ENCODE assay signal across 35 mouse cellular contexts in genomic region chr15:97620261-97620660, GRCm38 (mm10).
A peak's percentile ranks its signal among the peaks of the same experiment; 100 is the strongest.
DNase-seq lines count a peak whose midpoint lies in the region; ATAC-seq and TF ChIP-seq lines count a peak whose summit lies in the region.
"Had no signal": no experiment of that assay in that cellular context is flagged by ENCODE, and none has a peak within 500 bp of the region (broad histone marks: within the 10 kb centered on the region; RNA-seq: fewer than 3 reads in every experiment).

No protein-coding gene starts in this region.

- TF ChIP-seq CTCF in forebrain, postnatal 0 days (IDR thresholded peaks at IDR 0.05; ENCODE audit: low read depth): no peak
- TF ChIP-seq CTCF in CH12.LX (conservative IDR thresholded peaks at IDR 0.05 in 1 of 2, IDR thresholded peaks at IDR 0.05 in 1 of 2; ENCODE audit: low read depth in 2 of 2, low read length in 2 of 2): no peak

- DNase-seq in forebrain, embryonic 11.5 days (ENCODE audit: low spot score): peak; percentile 45
- no peak for DNase-seq in forebrain, postnatal 0 days
- DNase-seq in CH12.LX (ENCODE audit: extremely low read depth): peak; percentile 7
- DNase-seq in NIH3T3 (ENCODE audit: low read depth): peak; percentile 34
- no peak for DNase-seq in ovary, postnatal 36 days (ENCODE audit: low spot score)
- no peak for DNase-seq in limb, embryonic 10.5 days (ENCODE audit: low spot score)
- DNase-seq: adrenal gland, adult 2 months; adrenal gland, postnatal 36 days; cerebellum, adult 9-10 months; cerebellum, postnatal 36 days; gastrocnemius, postnatal 36 days; heart, adult 18-20 months; heart, postnatal 36 days; kidney, adult 8-10 months; kidney, postnatal 10 days; layer of hippocampus, adult 9-11 months; liver; lung, postnatal 36 days; retina, postnatal 1 day; right cerebral cortex, postnatal 25 days; thymus, adult 2 months; thymus, postnatal 36 days had no signal

- H3K4me2 ChIP-seq in forebrain, embryonic 11.5 days (ENCODE audit: low read depth, low read length, severe bottlenecking): no peak overlapping the region
- no peak overlapping the region for H3K4me2 ChIP-seq in forebrain, postnatal 0 days (ENCODE audit: low read depth)
- 0 out of 2 replicates have a peak overlapping the region, but pooled peaks have one; percentile 8 for H3K4me2 ChIP-seq in CH12.LX (ENCODE audit: insufficient read depth, low read depth, poor library complexity, severe bottlenecking)
- H3K4me2 ChIP-seq: embryonic facial prominence, embryonic 15.5 days; forebrain, embryonic 13.5 days; heart, embryonic 11.5 days; hindbrain, embryonic 12.5 days; intestine, embryonic 15.5 days; lung, embryonic 15.5 days; midbrain, embryonic 13.5 days; neural tube, embryonic 13.5 days; stomach, embryonic 15.5 days had no signal

- no peaks in the 10 kb centered on the region for H3K4me1 ChIP-seq in forebrain, embryonic 11.5 days (replicated peaks; ENCODE audit: control insufficient read depth, insufficient read depth, low read length)
- H3K4me1 ChIP-seq in forebrain, postnatal 0 days (ENCODE audit: insufficient read depth): no peaks in the 10 kb centered on the region
- peaks cover 0 to 3% of the 10 kb centered on the region in 2 experiments; a peak in 1 of 4 replicates for H3K4me1 ChIP-seq in CH12.LX (ENCODE audit: control insufficient read depth in 1 of 2, insufficient read depth in 2 of 2)
- no peaks in the 10 kb centered on the region for H3K4me1 ChIP-seq in limb, embryonic 10.5 days
- H3K4me1 ChIP-seq: embryonic facial prominence, embryonic 15.5 days; forebrain, embryonic 13.5 days; hindbrain, embryonic 12.5 days; intestine, embryonic 15.5 days; lung, embryonic 15.5 days; stomach, embryonic 15.5 days had no signal

- 70% methylated on average over 6 of the region's 6 CpGs for WGBS in forebrain, embryonic 11.5 days
- 68% methylated on average over 6 of the region's 6 CpGs for WGBS in forebrain, postnatal 0 days
- 68% methylated on average over 6 of the region's 6 CpGs for WGBS in limb, embryonic 10.5 days

- no peak overlapping the region for H3K9ac ChIP-seq in forebrain, embryonic 11.5 days (ENCODE audit: low read length)
- no peak overlapping the region for H3K9ac ChIP-seq in forebrain, postnatal 0 days
- no peak overlapping the region for H3K9ac ChIP-seq in CH12.LX (ENCODE audit: insufficient read depth, low read depth)
- H3K9ac ChIP-seq: embryonic facial prominence, embryonic 15.5 days; forebrain, embryonic 13.5 days; hindbrain, embryonic 12.5 days; intestine, embryonic 15.5 days; liver, embryonic 14.5 days; lung, embryonic 15.5 days; midbrain, embryonic 13.5 days; neural tube, embryonic 13.5 days; stomach, embryonic 15.5 days had no signal

- no peaks in the 10 kb centered on the region for H3K9me3 ChIP-seq in forebrain, embryonic 11.5 days (ENCODE audit: control insufficient read depth, low read length)
- no peaks in the 10 kb centered on the region for H3K9me3 ChIP-seq in forebrain, postnatal 0 days (ENCODE audit: low read length)
- H3K9me3 ChIP-seq in CH12.LX (replicated peaks; ENCODE audit: low read length): peaks cover under 1% of the 10 kb centered on the region
- no peaks in the 10 kb centered on the region for H3K9me3 ChIP-seq in limb, embryonic 10.5 days (replicated peaks)
- H3K9me3 ChIP-seq: embryonic facial prominence, embryonic 15.5 days; forebrain, embryonic 13.5 days; hindbrain, embryonic 12.5 days; intestine, embryonic 15.5 days; lung, embryonic 15.5 days; midbrain, embryonic 13.5 days; neural tube, embryonic 13.5 days; stomach, embryonic 15.5 days had no signal

- no peak for ATAC-seq in forebrain, embryonic 11.5 days (replicated peaks; ENCODE audit: low FRiP score)
- no peak for ATAC-seq in forebrain, postnatal 0 days
- peak; percentile 37; the same call in 1 of the 2 replicates for ATAC-seq in megakaryocyte progenitor cell, adult 5-6 weeks (replicated peaks; ENCODE audit: poor library complexity)
- ATAC-seq: activated CD4-positive, CD25-positive, alpha-beta regulatory T cell, adult 4 months; forebrain, embryonic 13.5 days; hindbrain, postnatal 0 days; intestine, embryonic 15.5 days; midbrain, embryonic 13.5 days had no signal

- no peaks in the 10 kb centered on the region for H3K36me3 ChIP-seq in forebrain, embryonic 11.5 days (ENCODE audit: control insufficient read depth, insufficient read depth, low read length)
- no peaks in the 10 kb centered on the region for H3K36me3 ChIP-seq in forebrain, postnatal 0 days (ENCODE audit: insufficient read depth)
- no peaks in the 10 kb centered on the region for H3K36me3 ChIP-seq in CH12.LX (replicated peaks in 1 of 2; ENCODE audit: control insufficient read depth in 1 of 2, insufficient read depth in 1 of 2, low read length in 1 of 2)
- H3K36me3 ChIP-seq in limb, embryonic 10.5 days: no peaks in the 10 kb centered on the region
- H3K36me3 ChIP-seq: embryonic facial prominence, embryonic 15.5 days; hindbrain, embryonic 12.5 days; intestine, embryonic 15.5 days; lung, embryonic 15.5 days; midbrain, embryonic 13.5 days; neural tube, embryonic 13.5 days; stomach, embryonic 15.5 days had no signal

- no peak overlapping the region for H3K4me3 ChIP-seq in forebrain, embryonic 11.5 days (ENCODE audit: low read depth, low read length)
- no peak overlapping the region for H3K4me3 ChIP-seq in forebrain, postnatal 0 days (ENCODE audit: low read depth, low read length)
- H3K4me3 ChIP-seq in CH12.LX (replicated peaks in 1 of 3; ENCODE audit: low read depth in 2 of 3, low read length in 2 of 3, poor library complexity in 1 of 3): no peak overlapping the region
- no peak overlapping the region for H3K4me3 ChIP-seq in limb, embryonic 10.5 days
- H3K4me3 ChIP-seq: embryonic facial prominence, embryonic 15.5 days; forebrain, embryonic 13.5 days; hindbrain, embryonic 12.5 days; intestine, embryonic 15.5 days; lung, embryonic 15.5 days; midbrain, embryonic 13.5 days; neural tube, embryonic 13.5 days; stomach, embryonic 15.5 days had no signal

- H3K79me2 ChIP-seq in CH12.LX (replicated peaks; ENCODE audit: control insufficient read depth, extremely low read depth, insufficient read depth, poor library complexity, severe bottlenecking): no peaks in the 10 kb centered on the region

- no peak for TF ChIP-seq RAD21 in CH12.LX (IDR thresholded peaks at IDR 0.05; ENCODE audit: low read depth, low read length)

- no peak for TF ChIP-seq POLR2A in CH12.LX (IDR thresholded peaks at IDR 0.05; ENCODE audit: low read depth, low read length)

- in situ Hi-C loops in CH12.LX (cut with MboI; ENCODE audit: low pct_ligation_motif_present, low pct_unique_long_range_greater_than_20kb, low sequenced_read_pairs): no loop called here

- no peak overlapping the region for H3K27ac ChIP-seq in forebrain, embryonic 11.5 days (ENCODE audit: low read depth, low read length)
- H3K27ac ChIP-seq in forebrain, postnatal 0 days (ENCODE audit: low read depth, low read length): no peak overlapping the region
- no peak overlapping the region for H3K27ac ChIP-seq in CH12.LX (ENCODE audit: insufficient read depth, low read depth)
- no peak overlapping the region for H3K27ac ChIP-seq in limb, embryonic 10.5 days
- H3K27ac ChIP-seq: embryonic facial prominence, embryonic 15.5 days; forebrain, embryonic 13.5 days; hindbrain, embryonic 12.5 days; hindbrain, postnatal 0 days; intestine, embryonic 15.5 days; liver, embryonic 14.5 days; lung, embryonic 15.5 days; midbrain, embryonic 13.5 days; neural tube, embryonic 13.5 days; stomach, embryonic 15.5 days had no signal

- H3K27me3 ChIP-seq in forebrain, embryonic 11.5 days (ENCODE audit: control insufficient read depth, insufficient read depth, low read length): no peaks in the 10 kb centered on the region
- H3K27me3 ChIP-seq in forebrain, postnatal 0 days (ENCODE audit: insufficient read depth, low read length): no peaks in the 10 kb centered on the region
- H3K27me3 ChIP-seq in CH12.LX (replicated peaks): no peaks in the 10 kb centered on the region
- no peaks in the 10 kb centered on the region for H3K27me3 ChIP-seq in limb, embryonic 10.5 days (ENCODE audit: low read depth, poor library complexity, severe bottlenecking)
- H3K27me3 ChIP-seq: embryonic facial prominence, embryonic 15.5 days; forebrain, embryonic 13.5 days; hindbrain, embryonic 12.5 days; intestine, embryonic 15.5 days; lung, embryonic 15.5 days; midbrain, embryonic 13.5 days; neural tube, embryonic 13.5 days; stomach, embryonic 15.5 days had no signal

- dilution Hi-C loops in CH12.LX (cut with MboI; ENCODE audit: extremely low pct_ligation_motif_present, extremely low pct_unique_long_range_greater_than_20kb, low sequenced_read_pairs): no loop called here

- TF ChIP-seq EP300 in CH12.LX (IDR thresholded peaks at IDR 0.05; ENCODE audit: low read length): no peak

TF ChIP-seq in CH12.LX, 34 proteins besides CTCF, POLR2A, EP300 and RAD21:
- TF ChIP-seq HCFC1 (IDR thresholded peaks at IDR 0.05; ENCODE audit: low read depth, low read length) (no peak), MXI1 (IDR thresholded peaks at IDR 0.05; ENCODE audit: low read depth, low read length) (0 out of 2 replicates have a peak, but pooled peaks have one; percentile 7), NELFE (IDR thresholded peaks at IDR 0.05; ENCODE audit: low read depth, low read length) (no peak)

Comparison
In these comparisons a context has a peak if more than half of its experiments do, and no peak if none do; other contexts are left out.
1. DNase-seq: peak in forebrain, embryonic 11.5 days (single experiment), CH12.LX (single experiment) and NIH3T3 (single experiment); none in forebrain, postnatal 0 days (single experiment), ovary, postnatal 36 days (single experiment) and limb, embryonic 10.5 days (single experiment).